Mouse (Mus musculus) gonadal fat pad, adult 2 months (tissue): Measurements from ENCODE around the gene Usp33. TPM values are rescaled to one million over a fixed set of nuclear protein-coding genes. Genes with fewer than 3 reads are reported as not detected.
"Not testable (repeated sequence)": the region's sequence is repeated elsewhere in the genome, so short reads cannot be mapped to it uniquely, and the experiment has no call there.

Source experiments
- DNase-seq: peaks from one replicate; pipeline ENCODE4 v3.0.0-alpha.2; 2012; ENCODE audit warnings: low read depth
- polyA plus RNA-seq: library from polyadenylated mRNA; depleted of rRNA; stranded (reverse); fragments of >200 nt; gene quantifications from 2 replicates; pipeline ENCODE4 v1.2.3, GENCODE M21; 2012; rRNA removed

Gene Usp33
- 25.9 and 34.2 TPM in 2 replicates for polyA plus RNA-seq

- DNase-seq: no peak
These were observed at the start of gene Usp33 for GRCm38 (mm10) chr3:152345732-152346632. Usp33 (plus strand) TSS chr3:152346478.

GRCm38 (mm10) chr3:152300376-152301337 is 45.6 kb upstream of the Usp33 start:
- no peak for DNase-seq

- no peak for DNase-seq
These were observed 43.3 kb upstream of the Usp33 start for GRCm38 (mm10) chr3:152302991-152303390.

GRCm38 (mm10) chr3:152304093-152304815 is 42.0 kb upstream of the Usp33 start:
- no peak for DNase-seq

GRCm38 (mm10) chr3:152305080-152305479 is 41.2 kb upstream of the Usp33 start:
- DNase-seq: no peak

- DNase-seq: no peak
These were observed 40.3 kb upstream of the Usp33 start for GRCm38 (mm10) chr3:152305971-152306370.

- no peak for DNase-seq
These were observed 37.6 kb upstream of the Usp33 start for GRCm38 (mm10) chr3:152308485-152309249.

- DNase-seq: no peak
These were observed 37.0 kb upstream of the Usp33 start for GRCm38 (mm10) chr3:152309250-152309645.

GRCm38 (mm10) chr3:152314666-152315065 is 31.6 kb upstream of the Usp33 start:
- DNase-seq: not testable (repeated sequence)

GRCm38 (mm10) chr3:152315613-152316012 is 30.7 kb upstream of the Usp33 start:
- DNase-seq: no peak

- not testable (repeated sequence) for DNase-seq
These were observed 29.7 kb upstream of the Usp33 start for GRCm38 (mm10) chr3:152316447-152317173.

GRCm38 (mm10) chr3:152320972-152321645 is 25.2 kb upstream of the Usp33 start:
- no peak for DNase-seq

- DNase-seq: no peak
These were observed 24.3 kb upstream of the Usp33 start for GRCm38 (mm10) chr3:152321765-152322547.

GRCm38 (mm10) chr3:152332104-152332503 is 14.2 kb upstream of the Usp33 start:
- DNase-seq: no peak

- DNase-seq: no peak
These were observed 13.6 kb upstream of the Usp33 start for GRCm38 (mm10) chr3:152332545-152333300.

GRCm38 (mm10) chr3:152333641-152334040 is 12.6 kb upstream of the Usp33 start:
- no peak for DNase-seq

GRCm38 (mm10) chr3:152336085-152336484 is 10.2 kb upstream of the Usp33 start:
- DNase-seq: no peak
